Mouse (Mus musculus): ENCODE measurements around the gene Wdr26.

The Wdr26 gene

DNA sequence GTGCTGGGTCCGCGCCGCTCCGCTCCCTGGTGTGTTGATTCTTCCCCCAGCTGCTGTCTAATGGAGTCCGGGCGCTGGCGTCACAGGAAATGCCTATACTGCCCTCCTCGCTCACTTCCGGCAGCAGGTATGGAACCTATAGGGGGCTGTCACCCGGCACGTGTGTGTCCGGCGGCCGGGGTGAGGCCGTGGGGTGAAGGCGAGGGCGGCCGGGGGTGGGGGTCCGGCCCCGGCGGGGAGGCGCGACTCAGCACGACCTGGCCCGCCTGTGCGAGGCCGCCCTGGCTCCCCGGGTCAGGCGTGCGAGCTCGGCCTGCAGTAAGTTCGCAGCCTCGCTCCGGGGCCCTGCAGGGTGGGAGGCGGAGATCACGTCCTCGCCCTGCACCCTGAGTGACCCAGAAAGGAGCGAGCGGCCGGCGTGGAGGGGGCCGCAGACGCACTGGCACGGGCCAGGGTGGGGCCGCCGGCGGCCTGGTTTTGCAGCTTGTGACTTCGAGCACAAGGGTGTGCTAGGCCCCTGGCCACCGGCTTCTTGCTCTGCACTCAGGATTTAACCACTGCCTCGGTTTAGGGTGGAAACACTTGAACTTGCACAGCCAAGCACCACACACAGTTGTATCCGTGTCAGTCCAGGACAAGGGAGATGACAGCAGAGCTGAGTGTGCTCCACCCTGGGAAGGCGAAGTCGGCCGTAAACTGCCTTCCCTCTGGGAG lies at the start of gene Wdr26:
Gene Wdr26, minus strand, starts transcription at position 82 of the 714 bp plus-strand sequence.
- in situ Hi-C loops (cut with MboI, MseI): no loop called here

- in situ Hi-C loops (cut with MboI, MseI): no loop called here
Measured at GRCm38 (mm10) chr1:181260949-181261696, 49.3 kb upstream of the Wdr26 start.

GRCm38 (mm10) chr1:181260422-181260821 lies 48.6 kb upstream of the Wdr26 start:
- in situ Hi-C loops (cut with MboI, MseI): no loop called here

- in situ Hi-C loops (cut with MboI, MseI): loop anchor here (5.0 kb wide), 1 partner anchor 108 kb away; no protein-coding TSS in a partner anchor
Measured at GRCm38 (mm10) chr1:181259626-181260410, 48.0 kb upstream of the Wdr26 start.

GRCm38 (mm10) chr1:181259056-181259455 lies 47.3 kb upstream of the Wdr26 start:
- in situ Hi-C loops (cut with MboI, MseI): loop anchor here (5.0 kb wide), 1 partner anchor 107 kb away; no protein-coding TSS in a partner anchor

- in situ Hi-C loops (cut with MboI, MseI): loop anchor here (5.0 kb wide), 1 partner anchor 106 kb away; no protein-coding TSS in a partner anchor
Measured at GRCm38 (mm10) chr1:181258616-181259015, 46.8 kb upstream of the Wdr26 start.

DNA sequence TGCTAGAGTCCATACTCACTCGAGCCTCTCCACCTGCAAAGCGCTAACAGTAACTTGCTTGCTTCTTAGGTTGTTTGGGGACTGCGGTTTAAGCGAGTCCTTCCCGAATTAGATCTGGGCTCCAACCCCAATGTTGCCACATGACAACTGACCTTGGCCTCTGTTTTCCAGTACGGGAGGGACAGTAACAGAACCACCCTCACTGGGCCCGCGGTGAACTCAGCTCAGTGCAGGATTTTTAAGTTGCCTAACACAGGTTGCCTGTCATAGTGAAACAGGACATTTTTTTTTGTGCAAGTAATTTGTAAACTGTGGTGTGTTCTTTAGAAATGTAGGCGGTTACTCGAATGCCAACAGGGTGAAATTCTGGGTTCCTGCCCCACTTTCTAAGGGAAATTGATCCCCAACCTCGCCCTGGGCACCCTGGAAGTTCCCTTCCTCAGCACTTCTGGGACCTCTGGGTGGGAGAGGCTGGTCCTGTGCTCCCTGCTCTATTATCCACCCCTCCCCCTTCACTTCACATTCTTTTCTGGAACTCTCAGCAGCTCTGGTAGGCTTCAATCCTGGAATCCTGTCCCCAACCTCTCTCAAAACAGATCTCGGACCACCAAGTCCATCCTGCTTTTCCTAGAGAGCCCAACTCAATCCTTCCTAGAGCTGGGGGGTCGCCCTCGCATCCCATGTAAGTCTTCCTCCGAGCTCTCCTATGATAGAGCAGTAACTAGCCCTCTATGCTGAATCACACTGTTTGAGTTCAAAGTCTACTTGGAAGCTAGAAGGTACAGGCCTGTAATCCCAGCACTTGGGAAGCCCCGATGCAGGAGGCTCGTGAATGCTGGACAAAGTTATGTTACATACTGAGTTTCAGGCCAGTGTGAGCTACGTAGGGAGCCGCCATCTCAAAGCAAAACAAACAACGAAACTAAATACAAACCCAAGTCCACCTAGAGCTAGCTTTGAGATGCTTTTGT lies 46.1 kb upstream of the Wdr26 start:
- in situ Hi-C loops (cut with MboI, MseI): loop anchor here (5.0 kb wide), 1 partner anchor 106 kb away; no protein-coding TSS in a partner anchor

GRCm38 (mm10) chr1:181256689-181257584 lies 45.1 kb upstream of the Wdr26 start:
- in situ Hi-C loops (cut with MboI, MseI): loop anchor here (5.0 kb wide), 1 partner anchor 105 kb away; no protein-coding TSS in a partner anchor

DNA sequence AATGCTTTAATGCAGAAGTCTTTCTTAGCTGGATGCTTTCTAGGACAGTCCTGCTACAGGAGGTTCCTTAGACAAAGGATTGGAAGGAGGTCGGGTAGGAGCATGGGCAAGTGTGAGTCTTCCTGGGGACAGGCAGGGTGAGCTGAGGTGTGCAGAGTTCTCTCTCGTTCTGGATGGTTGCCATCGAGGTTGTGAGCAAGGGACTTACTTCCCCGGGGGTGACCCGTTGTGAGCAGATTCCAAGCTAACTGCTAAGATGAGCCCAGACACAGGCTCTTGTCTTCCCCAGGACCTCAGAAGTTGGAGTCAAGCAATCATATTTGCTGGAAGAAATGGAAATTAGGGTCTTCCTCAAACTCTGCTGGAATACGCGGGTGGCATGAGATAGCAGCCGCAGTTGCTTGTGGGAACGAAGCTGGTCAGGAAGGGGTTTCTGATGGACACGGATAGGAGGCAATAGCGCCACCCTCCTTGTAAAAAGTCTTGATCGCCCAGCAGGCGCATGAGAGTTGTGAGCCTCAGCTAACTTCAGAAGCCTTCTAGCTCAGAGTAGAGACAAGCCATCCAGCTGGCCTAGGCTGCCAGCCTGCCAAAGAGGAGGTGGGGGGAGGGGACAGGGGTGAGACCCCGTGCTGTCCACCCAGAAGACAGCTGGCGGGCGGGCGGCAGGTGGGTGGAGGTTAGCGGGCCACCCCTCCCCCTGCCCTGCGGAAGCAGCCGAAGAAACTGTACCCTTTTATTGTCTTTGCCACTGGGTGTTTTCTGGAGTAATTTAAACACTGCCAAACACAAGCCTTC lies 44.3 kb upstream of the Wdr26 start:
- in situ Hi-C loops (cut with MboI, MseI): loop anchor here (5.0 kb wide), 1 partner anchor 104 kb away; no protein-coding TSS in a partner anchor

GRCm38 (mm10) chr1:181255450-181255849 lies 43.6 kb upstream of the Wdr26 start:
- in situ Hi-C loops (cut with MboI, MseI): loop anchor here (5.0 kb wide), 1 partner anchor 103 kb away; no protein-coding TSS in a partner anchor

- in situ Hi-C loops (cut with MboI, MseI): no loop called here
Measured at GRCm38 (mm10) chr1:181251624-181252023, 39.8 kb upstream of the Wdr26 start.

- in situ Hi-C loops (cut with MboI, MseI): no loop called here
Measured at GRCm38 (mm10) chr1:181250961-181251360, 39.2 kb upstream of the Wdr26 start.

GRCm38 (mm10) chr1:181249537-181249936 lies 37.7 kb upstream of the Wdr26 start:
- in situ Hi-C loops (cut with MboI, MseI): loop anchor here (5.0 kb wide), 1 partner anchor 1273 kb away; no protein-coding TSS in a partner anchor

DNA sequence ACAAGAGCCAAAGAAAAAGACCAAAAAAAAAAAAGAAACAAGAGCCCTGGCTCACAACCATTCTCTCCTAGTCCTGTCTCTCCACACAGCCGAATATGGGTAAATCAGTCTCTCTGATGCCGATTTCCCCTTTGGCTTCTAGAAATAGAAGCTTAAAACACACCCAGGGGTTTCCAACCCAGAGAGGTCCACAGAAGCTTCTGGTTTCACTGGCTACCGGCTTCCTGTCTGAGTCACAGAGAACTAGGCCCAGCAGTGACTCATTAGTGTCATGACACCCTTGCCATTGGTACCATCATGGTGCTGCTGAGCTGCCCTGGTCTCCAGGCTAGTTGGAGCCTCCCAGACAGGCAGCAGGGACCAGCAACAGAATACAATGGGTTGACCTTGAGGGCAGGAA lies 35.4 kb upstream of the Wdr26 start:
- in situ Hi-C loops (cut with MboI, MseI): loop anchor here (5.0 kb wide), 1 partner anchor 1275 kb away; no protein-coding TSS in a partner anchor

DNA sequence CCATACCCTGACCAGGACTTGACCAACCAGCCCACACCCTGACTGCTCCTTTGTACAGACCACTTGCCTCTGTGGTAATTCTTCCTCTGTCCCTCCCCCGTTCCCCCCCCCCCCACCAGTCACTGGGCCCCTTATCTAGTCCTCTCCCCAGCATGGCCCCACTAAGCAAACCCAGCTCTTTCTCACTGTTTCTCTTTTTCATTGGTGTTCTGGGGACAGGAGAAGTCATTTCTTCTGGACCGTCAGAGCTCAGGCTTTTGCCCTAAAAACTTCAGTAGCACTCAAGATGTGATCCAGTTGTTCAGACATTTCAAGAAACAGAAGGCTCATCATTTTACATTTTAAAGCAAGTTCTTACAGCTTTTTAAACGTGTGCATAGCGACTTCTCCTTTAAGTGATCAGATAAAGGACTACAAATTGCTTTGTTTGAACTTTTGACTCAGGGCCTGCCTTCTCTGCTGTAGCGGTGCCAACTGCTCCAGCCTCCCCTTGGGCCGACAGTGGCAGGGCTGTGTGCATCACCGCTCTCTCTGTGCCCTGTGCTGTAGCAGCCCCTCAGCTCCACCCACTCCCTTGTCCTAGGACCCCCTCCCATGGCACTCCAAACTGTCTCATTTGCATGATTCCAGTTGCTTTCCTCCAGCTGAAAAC lies 34.8 kb upstream of the Wdr26 start:
- in situ Hi-C loops (cut with MboI, MseI): loop anchor here (5.0 kb wide), 1 partner anchor 1276 kb away; no protein-coding TSS in a partner anchor

GRCm38 (mm10) chr1:181245554-181246486 lies 34.0 kb upstream of the Wdr26 start:
- in situ Hi-C loops (cut with MboI, MseI): loop anchor here (5.0 kb wide), 1 partner anchor 1276 kb away; no protein-coding TSS in a partner anchor

GRCm38 (mm10) chr1:181245067-181245466 lies 33.3 kb upstream of the Wdr26 start:
- in situ Hi-C loops (cut with MboI, MseI): loop anchor here (5.0 kb wide), 1 partner anchor 1277 kb away; no protein-coding TSS in a partner anchor
